Mouse (Mus musculus) cerebellum, adult (tissue): ENCODE results near the gene Scnn1a.

Source experiments
- ATAC-seq: cut with Nextera tagmentation; 2 replicates; pipeline ENCODE4 v1.9.2; 2017; ENCODE audit warnings: mild to moderate bottlenecking, moderate library complexity, mixed read lengths; ENCODE audit not compliant: insufficient number of reproducible peaks, low FRiP score, low TSS enrichment

Scnn1a gene

GRCm38 (mm10) chr6:125338791-125339660 is 18.6 kb downstream of the Scnn1a start:
- ATAC-seq: no peak

DNA sequence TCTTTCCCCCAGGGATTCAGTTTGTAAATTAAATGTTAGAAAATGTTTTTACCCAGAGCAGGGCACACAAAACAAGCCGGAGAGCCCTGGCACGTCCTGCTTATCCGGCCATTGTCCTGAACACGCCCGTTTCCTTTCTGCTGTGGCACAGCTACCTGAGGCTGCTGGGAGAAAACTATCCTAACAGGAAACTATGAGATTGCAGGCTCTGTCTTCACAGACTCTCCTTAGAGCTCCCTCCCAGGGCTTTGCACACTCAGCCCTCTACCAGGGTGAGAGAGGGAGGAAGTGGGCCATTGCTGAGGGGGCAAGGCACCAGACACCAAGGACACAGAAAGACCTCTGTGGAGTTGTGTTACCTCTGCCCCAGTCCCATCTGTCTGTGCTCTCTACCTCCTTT is 19.8 kb downstream of the Scnn1a start:
- no peak for ATAC-seq

DNA sequence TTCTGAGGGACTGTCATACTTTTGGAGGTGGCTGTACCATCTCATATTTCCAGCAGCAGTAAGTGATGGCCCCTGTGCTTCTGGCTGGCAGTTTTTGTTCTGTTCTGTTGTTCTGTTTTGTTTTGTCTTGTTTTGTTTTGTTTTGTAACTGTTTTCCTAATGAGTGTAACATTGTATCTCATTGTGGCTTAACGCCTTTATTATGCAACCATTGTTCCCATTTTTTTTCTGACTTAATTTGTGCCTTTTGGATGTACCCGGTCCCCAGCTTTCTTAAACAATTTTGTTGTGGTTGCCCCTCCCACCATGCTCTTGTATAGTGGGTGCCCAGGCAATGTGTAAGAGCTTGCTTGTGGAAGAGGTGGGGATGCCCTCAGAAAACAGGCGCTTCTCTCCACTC is 21.7 kb downstream of the Scnn1a start:
- no peak for ATAC-seq

- no peak for ATAC-seq
Measured at GRCm38 (mm10) chr6:125344084-125344483, 23.6 kb downstream of the Scnn1a start.

DNA sequence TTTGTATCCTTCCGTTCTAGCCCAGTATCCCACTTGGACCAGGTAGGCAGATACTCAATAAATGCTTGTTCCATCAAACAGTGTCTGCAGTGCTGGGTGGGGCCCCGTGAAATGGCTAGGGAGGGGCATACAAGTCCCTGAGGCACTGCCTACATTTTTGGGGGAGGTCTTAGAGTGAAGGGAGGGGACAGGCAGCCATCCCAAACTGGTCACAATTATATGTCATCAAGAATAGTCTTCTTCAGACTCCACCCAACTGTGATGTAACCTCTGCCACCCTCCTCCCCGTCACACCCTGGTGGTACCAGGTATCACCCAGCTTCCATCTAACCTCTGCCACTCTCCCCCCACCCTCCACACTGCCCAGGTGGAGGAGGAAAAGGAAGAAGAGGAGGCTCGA is 24.4 kb downstream of the Scnn1a start:
- ATAC-seq: no peak

GRCm38 (mm10) chr6:125345625-125346024 is 25.2 kb downstream of the Scnn1a start:
- no peak for ATAC-seq

DNA sequence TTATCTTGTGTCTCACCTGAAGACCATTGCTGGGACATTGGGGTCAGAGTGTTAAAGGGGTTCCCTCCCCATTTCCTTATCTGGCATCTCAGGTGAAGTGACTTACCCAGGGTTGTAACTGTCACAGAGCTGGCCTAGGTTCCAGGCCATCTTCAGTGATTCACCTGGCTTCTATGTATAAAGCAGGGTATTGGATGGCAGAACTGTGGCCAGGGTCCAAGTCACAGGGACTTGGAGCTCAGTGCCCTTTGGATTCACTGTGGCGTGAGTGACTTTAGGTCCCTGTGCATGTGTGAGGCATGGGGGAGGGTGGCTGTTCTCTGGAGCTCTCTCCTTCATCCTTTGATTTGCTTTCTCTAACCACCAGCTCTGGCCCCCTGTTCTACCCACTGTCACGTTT is 25.6 kb downstream of the Scnn1a start:
- no peak for ATAC-seq

GRCm38 (mm10) chr6:125348721-125349574 is 28.5 kb downstream of the Scnn1a start, which contains the start of gene Tnfrsf1a:
Gene Tnfrsf1a (plus strand): TSS chr6:125349362.
- ATAC-seq: no peak

DNA sequence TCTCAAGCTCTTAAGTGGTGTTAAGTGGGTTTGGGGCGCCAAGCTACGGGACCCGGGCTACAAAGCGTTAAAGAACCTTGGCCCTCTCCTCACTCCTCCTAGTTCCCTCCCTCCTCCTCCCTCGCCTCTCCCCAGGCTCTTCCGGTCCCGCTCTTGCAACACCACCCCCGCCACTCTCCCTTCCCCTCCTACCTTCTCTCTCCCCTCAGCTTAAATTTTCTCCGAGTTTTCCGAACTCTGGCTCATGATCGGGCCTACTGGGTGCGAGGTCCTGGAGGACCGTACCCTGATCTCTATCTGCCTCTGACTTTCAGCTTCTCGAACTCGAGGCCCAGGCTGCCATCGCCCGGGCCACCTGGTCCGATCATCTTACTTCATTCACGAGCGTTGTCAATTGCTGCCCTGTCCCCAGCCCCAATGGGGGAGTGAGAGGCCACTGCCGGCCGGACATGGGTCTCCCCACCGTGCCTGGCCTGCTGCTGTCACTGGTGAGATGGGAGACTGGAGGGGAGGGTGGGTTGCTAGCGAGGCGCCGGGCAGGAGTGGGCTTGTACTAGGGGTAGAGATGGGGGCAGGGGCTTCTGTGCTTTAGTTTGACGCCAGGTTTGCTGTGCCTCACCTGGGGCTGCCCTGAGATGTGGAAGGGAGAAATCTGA is 29.2 kb downstream of the Scnn1a start:
- no peak for ATAC-seq

GRCm38 (mm10) chr6:125350231-125350994 is 30.0 kb downstream of the Scnn1a start:
- ATAC-seq: no peak

DNA sequence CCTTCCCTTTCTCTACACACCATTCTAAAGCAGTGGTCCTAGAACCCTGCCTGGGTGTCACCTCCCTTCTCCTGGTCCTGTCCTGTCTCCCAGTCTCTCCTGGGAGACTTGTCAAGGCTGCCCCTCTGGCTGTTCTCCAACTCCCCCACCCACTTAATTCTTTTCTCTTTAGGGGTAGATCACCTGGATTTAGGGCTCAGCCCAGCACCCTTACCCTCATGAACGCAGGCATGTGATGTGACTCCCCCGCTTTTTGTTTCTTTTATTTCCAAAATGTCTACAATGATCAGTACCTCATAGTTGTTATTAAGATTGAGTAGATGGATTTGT is 30.5 kb downstream of the Scnn1a start:
- ATAC-seq: no peak

GRCm38 (mm10) chr6:125351368-125352045 is 31.0 kb downstream of the Scnn1a start:
- ATAC-seq: no peak

DNA sequence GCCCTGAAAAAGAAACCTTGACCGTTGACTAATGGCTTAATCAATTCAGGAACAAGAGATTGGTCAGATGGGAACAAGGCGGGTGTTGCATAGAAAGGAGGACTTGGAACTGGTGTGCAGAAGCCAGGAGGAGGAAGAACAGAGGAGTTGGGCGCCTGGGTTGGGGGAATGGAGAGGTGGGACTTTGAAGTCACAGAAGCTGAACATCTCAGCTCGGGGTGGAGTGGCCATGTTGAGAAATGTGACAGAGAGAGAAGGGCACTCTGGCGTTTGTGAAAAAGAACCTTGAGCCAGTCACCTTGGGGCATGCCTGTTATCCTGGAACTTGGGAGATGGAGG is 31.6 kb downstream of the Scnn1a start:
- ATAC-seq: no peak

DNA sequence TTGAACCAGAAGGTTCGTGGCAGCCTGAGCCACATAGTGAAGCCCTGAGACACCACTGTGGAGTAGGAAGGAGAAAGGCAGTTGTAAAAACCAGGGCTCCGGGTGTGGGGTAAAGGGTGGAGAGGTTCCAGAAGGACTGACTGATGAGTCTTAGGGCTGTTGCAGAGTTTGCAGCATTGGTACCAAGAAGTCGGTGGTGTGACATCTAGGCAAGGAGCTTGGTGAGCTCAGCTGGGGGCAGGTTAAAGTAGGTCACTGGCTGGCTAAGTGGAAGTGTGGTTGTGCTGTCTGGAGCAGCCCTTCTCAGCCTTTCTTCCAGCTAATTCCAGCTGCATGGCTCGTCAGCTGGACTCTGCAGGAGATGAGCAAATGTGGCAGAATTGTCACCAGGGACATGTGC is 32.4 kb downstream of the Scnn1a start:
- ATAC-seq: no peak

DNA sequence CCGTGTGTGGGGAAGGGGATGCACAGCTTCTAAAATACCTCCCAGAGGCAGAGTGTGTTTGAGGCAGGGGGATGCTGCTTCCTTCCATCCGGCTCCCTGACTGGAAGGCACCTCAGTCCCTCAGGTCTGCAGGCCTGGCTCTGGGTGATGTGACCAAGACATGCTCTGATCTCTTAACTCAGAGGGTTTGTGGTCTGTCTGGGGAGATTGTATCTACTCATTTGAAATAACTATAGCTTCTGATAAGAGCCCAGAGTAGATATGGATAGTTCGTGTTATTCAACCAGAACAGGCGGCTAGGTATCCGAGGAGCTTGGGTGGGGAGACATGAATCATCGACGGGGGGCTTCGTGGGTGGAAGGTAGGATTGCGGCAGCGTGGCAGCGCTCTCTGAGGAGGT is 32.8 kb downstream of the Scnn1a start:
- no peak for ATAC-seq

- no peak for ATAC-seq
Measured at GRCm38 (mm10) chr6:125353655-125354054, 33.2 kb downstream of the Scnn1a start.

- no peak for ATAC-seq
Measured at GRCm38 (mm10) chr6:125354352-125355151, 34.1 kb downstream of the Scnn1a start.

DNA sequence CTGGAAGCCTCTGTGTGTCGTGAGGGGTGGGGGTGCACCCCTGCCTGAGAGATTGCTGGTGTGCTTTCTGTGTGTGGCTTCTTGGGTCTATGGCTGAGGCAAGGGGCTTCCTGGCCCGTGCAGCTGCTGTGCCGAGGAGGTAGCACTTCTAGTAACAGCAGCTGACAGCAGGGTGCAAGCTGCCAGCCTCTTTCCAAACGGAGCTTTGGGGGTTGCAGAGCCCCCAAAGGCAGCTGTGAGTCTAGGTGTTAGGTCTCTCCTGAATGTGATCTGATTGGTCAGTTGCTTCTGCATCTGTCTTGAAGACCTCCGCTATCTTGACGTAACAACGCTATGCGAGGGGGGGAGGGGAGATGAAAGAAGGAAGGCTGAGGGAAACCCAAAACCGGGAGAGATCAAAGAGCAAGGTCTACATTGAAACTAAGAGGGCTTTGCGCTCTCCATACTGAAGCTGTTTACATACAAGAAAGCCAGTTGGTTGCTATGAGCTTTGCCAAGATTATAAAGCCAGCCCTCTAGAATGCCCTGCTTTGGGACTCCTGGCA is 34.8 kb downstream of the Scnn1a start:
- ATAC-seq: no peak

DNA sequence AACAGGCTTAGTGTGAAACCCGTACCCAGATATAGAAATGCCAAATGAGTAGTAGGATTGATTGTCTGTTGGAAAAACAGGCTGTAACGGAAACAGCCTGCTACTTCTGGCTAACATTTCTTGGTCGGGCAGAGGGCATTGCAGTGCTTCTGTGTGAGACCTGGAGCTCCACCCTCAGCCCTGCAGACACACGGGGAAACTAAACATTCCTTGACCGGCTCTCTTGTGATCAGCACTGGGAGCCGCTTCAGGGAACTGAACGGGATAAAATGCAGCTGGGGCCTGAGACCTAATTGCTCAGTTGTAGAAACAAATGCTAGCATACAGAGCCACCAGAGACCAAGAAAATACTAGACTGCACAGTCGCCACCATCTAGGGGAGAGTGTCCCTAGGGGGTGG is 35.8 kb downstream of the Scnn1a start:
- ATAC-seq: no peak
